Mouse (Mus musculus): ENCODE results near the gene Srsf9. TPM values are rescaled to one million over a fixed set of nuclear protein-coding genes. Genes with fewer than 3 reads are reported as not detected.
A peak's percentile ranks its signal among the peaks of the same experiment; 100 is the strongest.
"Not testable (repeated sequence)": the region's sequence is repeated elsewhere in the genome, so short reads cannot be mapped to it uniquely, and the experiment has no call there.

The Srsf9 gene
- 10 to 100 TPM; 13.9 to 26.3 TPM for polyA plus RNA-seq (2017; shearing (Covaris generic))

DNA sequence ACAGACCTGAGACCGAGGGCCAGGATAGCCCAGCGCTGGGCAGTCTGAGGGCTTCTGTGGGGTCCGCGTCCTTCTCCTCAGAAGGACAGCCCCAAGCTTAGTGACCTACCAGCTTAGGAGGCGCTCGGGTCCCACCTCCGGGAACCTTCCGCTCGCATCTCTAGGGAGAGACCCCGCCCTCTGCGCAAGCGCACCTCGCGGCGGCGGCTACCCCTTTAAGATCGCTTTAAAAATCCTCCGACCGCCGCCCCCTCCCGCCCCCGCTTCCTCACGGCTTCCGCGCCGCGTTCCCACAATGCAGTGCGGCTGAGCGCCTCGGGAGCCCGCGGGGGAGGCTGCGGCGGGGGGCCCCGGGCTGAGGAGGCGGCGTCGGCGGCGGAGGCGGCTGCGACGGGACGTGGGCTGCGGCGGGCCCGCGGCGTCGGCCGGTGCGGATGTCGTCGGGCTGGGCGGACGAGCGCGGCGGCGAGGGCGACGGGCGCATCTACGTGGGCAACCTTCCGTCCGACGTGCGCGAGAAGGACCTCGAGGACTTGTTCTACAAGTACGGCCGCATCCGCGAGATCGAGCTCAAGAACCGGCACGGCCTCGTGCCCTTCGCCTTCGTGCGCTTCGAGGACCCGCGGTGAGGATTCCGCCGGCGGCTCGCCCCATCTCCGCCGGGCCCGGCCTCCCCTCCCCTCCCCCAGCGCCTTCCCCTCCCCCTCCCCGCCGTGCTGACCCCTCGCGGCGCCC lies at the start of gene Srsf9:
TSS of gene Srsf9 (plus strand) at position 303 of the 735 bp plus-strand sequence.
- peak; percentile 91 for ATAC-seq

DNA sequence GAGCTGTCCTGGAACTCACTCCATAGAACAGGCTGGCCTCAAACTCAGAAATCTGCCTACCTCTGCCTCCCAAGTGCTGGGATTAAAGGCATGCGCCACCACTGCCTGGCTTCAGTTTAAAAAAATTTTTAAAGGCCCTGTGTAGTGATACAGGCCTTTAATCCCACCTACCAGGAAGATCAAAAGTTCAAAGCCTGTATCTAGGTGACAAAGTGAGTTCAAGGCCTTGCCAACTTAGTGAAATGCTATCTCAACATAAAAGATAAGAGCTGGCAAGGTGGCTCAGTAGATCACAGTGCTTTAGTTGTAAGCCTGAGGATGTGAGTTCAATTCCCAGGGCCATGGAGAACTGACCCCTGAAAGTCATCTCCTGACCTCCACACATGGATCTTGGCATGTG lies 48.9 kb upstream of the Srsf9 start:
- ATAC-seq = no peak

DNA sequence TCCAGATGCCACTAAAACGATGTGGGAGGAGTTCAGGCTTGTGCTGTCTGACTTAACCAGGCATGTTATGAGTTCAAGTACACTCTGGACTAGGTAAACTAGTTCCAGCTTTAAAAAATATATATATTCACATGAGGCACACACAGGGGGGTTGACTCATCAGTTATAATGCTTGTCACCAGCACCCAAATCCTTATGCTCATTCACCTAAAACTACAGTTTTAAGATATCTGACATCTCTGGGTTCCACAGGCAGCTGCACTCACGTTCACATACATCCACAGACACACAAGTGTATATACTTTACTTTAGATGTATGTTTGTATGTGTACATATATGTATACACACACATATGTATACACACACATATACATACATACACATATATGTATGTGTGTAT lies 48.2 kb upstream of the Srsf9 start:
- no peak for ATAC-seq

DNA sequence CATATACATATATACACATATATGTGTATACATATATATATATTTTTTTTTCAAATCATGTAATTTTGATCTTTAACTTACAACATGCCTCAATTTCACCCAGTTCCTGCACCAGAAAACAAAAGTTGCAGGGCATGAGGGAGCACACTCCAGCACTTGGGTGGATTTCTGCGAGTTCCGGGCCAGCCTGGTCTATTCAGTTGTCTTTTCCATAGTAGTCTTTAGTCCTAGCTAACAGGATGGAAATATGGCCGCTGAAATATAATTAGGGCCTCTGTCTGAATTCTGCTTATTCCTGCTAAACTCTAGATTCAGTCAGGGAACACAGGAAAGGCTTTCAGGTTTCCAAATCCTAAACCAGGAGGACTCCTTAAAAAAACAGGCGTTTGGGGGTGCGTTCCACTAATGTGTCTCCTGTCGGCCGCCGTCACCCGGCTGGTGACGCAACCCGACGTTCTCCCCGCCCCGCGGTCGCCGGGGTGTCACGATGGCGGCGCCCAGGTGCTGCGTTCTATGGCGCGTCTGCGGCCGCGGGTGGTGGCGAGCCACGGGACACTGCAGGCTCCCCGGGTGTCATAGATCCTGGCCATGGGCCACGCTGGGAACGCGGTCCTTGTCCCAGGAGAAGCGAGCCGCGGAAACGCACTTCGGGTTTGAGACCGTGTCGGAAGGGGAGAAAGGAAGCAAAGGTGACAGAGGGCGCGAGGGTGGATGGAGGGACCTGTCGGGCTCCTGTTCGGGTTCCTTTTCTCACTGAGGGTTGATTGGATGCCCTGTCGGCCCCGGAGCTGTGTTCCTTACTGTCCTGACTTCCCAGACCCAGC lies 47.5 kb upstream of the Srsf9 start, which contains the start of gene Coq5:
TSS of gene Coq5 (plus strand) at position 441 of the 824 bp plus-strand sequence.
- ATAC-seq = peak; percentile 90

DNA sequence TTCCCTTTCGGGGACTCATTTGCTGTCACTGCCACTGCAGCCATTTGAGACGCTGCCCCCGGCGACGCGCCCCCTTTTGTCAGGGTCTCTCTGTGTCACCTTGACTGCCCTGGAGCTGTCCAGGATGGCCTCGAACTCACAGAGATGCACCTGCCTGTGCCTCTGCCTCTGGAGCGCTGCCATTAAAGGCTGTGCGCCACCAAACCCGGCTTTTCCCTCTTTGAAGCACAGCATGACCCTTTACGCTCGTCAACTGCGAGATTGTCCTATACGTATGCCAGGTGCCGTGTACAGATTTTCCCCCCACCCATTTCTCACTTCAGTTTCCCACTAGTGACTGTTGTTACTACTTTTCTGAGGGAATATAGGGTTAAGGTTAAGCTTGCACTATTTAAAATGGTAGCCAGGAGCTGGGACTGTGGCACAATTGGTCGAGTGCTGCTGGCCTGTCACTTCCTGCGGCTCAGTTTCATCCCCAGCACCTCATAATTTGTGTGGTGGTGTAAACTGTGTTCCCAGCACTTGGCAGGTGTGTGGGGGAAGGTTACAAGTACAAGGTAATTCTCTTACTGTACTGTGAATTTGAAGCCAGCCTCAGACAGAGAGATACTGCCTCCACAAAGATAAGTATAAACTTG lies 46.8 kb upstream of the Srsf9 start:
- peak; percentile 15 for ATAC-seq

DNA sequence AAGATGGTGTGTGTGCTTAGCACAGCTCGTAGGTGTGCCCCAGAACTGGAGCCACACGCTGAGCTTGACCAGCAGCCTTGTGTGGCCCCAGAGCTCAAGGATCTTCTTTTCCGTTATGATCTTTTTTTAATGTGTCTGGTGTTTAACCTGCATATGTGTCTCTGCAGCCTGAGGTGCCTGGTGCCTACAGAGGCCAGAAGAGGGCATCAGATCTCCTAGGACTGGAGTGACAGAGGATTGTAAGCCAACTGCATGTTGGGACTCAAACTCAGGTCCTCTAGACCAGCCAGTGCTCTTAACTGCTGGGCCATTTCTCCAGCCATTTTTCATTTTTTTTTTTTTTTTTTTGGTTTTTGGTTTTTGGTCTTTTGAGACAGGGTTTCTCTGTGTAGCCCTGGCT lies 42.2 kb upstream of the Srsf9 start:
- no peak for ATAC-seq

DNA sequence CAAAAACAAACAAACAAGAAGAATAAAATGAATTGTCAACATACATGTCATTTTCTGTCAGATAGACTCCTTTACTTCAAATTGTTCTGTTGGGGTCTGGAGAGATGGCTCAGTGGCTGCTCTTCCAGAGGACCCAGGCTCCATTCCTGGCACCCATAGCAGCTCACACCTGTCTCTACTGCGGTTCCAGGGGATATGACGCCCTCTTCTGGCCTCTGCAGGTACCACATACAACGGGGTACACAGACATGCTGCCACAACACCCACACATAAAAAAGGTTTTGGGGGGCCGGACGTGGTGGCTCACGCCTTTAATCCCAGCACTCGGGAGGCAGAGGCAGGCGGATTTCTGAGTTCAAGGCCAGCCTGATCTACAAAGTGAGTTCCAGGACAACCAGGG lies 32.8 kb upstream of the Srsf9 start:
- no peak for ATAC-seq

DNA sequence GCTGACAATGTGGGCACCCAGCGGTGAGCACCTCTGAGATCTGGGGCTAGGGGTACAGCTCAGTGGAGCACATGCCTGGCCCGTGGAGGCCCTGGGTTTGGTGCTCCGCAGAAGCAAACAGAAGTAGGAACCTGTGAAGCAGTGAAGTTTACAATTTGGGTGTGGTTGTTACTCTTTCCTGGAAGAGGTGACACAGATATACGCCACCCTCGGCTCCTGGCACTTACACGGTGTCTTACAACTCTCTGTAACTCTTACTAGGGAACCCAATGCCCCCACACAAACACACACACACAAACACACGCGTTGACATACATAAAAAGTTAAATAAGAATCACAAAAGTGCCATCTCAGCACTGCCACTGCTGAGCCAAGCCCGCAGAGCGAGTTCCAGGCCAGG lies 30.6 kb upstream of the Srsf9 start:
- no peak for ATAC-seq

DNA sequence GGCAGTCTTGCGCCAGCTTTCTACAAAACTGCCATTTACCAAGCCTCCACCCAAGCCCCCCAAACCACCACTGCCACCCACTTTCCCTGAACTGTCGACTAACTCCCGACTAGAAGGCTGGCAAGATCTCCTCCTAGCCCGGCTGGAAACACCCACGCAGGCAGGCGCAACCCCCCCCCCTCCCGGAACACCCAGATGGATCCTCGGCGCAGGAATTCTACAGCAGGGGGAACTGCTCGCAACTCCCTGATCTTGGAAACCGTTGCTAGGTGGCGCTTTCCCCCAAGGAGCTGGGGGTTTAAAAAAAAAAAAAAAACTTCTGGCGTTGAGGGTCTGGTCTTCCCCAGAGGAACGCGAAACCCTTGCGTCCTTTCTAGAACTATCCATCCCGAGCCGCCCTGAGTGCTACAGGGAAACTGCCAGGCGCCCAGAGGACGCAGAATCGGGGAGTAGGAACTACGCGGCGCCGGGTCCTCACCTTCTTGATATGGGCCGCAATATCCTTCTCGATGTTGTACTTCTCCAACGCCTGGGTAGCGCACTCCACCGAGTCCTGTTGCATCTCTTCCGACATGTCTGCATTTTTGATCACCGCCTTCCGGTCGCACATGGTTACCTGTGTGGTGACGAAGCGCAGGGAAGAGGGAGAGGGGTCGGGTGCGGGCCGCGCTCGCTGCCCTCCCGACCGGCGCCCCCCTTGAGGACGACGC lies 26.8 kb upstream of the Srsf9 start:
- peak; percentile 46 for ATAC-seq

DNA sequence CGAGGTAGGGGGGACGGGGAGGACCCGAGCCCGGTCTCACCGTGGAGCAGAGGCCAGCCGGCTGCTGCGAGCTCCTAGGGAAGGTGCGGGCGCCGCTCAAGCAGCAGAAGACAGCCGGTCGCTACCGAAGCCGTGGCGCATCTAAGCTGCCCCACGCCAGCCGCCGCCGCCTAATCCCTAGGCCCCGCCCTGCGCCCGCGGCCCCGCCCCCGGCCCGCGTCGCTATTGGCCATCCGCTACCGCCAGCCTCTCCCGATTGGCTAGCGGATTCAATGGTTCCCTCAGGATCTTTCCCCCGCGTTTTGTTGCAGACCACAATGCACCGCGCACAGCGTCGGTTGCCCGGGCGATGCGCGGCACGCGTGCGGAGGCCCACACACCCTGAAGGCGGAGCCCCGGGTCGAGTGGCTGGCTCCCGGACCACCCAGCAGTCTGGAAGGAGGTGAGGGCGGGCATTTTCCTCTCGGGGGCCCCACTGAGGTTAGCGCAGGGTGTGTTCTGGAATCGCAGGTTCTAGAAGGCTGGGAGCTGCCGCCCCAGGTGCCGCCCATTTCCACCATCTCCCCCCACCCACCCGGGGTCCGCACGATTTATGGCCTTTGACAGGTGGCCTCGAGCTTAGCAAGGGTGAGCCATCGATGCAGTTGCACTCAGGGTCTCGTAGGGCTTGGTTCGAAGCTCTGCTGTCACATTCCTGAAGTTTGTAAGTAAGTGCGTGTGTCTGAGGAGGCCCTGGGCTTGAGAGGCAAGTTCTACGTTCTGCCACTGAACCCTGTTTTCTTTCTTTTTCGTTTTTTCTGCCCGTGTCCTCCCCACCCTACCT lies 26.0 kb upstream of the Srsf9 start, which contains the start of gene Dynll1:
TSS of gene Dynll1 (minus strand) at position 208 of the 823 bp plus-strand sequence.
- peak; percentile 91 for ATAC-seq

DNA sequence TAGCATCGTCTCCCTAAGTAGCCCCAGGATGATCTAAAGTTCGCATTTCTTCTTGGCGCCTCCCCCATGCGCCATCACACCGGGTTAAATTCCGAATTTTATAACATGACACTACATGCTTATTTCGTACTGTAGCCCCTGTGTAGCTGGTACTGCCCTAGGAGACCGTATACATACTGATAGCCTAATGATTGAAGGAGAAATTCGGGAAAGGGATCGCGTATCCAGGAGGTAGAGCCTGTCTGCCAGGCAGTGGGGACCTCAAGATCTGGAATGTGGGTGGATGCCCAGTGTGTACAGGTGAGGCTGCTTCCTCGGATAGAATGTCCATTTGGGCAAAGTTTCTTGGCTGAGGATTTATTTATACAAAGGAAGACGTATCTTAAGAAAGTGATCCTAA lies 25.4 kb upstream of the Srsf9 start:
- no peak for ATAC-seq

DNA sequence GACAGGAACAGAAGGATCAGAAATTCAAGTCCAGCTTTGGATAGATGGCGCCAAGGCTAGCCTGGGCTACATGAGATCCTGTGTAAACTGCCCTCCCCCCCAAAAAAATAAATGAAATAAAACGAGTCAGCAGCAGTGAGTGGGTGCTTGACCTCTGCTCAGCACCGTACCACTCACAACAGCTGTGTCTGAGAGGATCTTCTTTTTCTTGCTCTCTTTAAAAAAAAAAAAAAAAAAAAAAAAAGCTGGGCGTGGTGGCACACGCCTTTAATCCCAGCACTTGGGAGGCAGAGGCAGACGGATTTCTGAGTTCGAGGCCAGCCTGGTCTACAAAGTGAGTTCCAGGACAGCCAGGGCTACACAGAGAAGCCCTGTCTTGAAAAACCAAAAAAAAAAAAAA lies 24.8 kb upstream of the Srsf9 start:
- ATAC-seq = not testable (repeated sequence)

DNA sequence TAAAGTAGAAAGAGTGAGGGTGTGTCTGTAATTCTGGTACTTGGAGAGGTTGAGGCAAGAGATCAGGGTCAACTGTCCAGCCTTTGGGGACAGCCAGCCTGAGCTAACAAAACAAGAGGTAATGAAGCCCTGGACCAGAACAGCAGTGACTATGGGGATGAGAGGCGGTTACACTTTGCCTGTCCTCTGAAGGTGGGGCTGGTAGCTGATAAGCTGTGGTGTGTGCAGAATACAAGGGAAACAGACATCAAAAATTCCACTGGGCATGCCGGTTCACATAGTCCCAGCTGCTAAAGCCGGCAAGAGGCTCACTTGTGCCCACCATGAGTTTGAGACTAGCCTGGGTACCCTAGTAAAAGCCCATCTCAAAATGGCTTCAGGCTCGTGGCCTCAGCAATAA lies 14.6 kb upstream of the Srsf9 start:
- no peak for ATAC-seq

DNA sequence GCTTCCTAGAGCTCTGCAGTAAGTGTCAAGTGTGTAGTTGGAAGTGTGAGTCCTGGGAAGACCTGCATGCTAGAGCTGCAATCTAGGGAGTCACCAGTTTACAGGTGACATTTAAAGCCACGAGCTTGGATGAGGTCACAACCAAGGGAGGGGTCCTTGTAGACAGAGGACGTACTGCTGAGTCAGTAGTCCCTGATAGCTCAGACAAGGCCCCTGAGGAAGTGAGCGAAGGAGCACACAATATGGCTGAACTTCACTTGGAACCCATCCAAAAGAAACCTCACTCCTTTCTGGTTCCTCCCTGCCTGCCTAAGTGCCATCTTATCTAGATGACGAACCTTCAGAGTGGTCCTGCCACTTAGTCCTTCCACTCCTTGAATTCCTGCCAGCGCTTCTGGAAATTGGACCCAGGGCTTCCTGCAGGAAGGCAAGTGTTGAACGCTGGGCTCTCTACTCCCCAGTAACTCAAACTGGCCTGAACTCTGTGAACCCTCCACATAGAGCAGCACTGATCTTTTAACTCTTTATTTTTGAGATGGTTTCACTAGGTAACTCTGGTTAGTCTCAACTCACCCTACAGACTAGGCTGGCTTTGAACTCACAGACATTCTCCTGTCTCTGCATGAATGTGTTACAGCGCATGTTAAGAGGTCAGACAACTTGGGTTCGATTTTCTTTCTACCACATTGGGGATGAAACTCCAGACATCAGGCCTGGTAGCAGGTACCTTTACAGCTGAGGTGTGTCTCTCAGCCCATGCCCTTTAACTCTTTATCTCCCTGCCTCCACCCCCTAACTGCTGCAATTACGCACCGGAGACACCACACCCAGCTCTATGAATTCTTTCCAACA lies 13.9 kb upstream of the Srsf9 start:
- ATAC-seq = no peak

DNA sequence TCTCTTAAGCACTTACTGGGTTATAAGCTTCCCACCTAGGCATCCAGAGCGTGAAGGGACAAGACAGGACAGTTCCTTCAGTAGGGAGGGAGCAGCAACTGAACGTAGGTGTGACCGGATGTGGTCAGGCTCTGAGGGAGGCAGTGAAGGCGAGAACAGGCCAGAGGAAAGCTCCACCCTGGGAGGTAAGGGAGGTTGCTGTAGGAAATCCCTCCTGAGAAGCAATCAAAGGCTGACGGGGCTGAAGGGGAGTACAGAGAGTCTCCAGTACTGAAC lies 13.4 kb upstream of the Srsf9 start:
- ATAC-seq = no peak

DNA sequence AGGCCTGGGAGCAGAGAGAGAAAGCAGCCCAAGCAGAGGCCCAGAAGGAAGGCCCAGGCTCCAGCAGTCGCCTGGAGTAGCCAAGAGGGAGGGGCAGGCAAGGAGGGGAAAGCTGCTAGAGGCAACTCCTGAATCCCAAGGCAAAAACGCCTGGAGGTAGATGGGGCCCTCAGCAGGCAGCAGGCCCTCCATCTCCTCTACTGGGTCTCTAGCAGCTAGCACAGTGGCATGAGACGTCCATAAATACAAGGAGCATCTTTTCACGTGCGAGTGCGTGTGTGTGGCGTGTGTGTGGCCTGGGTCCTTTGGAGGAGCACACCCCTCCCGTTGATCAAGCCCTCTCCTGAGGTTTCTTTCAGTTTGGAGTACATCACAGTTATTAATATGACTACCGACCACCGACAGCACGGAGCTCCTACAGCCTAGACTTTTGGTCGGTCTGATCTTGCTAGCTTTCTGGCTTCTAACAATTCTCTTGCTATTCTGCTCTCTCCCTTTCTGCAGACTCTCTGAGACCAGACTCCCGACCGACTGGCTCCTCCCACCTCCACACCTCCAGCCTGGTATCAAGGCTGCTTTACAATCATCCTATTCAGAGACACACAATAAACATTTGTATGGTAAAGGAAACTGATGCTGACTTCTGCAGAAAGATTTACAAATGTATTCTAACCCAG lies 9.9 kb upstream of the Srsf9 start:
- no peak for ATAC-seq

DNA sequence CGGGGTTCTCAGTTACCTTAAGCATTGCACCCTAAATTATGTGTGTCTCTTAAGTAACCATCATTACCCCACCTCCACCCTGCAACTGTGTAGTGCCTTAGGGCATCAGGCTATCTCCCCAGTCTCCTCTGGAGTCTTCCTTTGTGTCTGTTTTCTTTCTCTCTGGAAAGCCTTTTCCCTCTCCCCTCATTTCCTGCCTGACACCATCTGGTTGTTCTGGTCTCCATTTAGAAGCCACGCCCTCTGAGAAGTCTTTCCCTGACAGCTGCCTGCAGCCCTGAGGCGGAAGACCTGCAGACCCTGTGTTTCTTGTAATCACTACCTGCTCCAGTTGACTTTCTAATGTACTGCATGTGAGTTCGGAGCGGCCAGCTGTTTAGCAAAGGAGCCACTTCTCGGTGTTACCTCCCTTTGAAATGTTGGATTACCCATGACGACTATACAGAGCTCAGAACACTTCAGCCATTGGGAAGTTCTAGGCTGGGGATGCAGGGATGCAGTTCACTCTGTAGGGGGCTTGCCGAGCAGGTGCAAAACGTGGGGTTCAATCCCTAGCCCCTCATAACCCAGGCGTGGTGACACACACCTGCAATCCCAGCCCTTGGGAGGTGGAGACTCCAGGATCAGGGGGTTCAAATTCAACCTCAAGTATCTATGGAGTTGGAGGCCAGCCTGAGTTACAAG lies 9.2 kb upstream of the Srsf9 start:
- ATAC-seq = peak; percentile 37

DNA sequence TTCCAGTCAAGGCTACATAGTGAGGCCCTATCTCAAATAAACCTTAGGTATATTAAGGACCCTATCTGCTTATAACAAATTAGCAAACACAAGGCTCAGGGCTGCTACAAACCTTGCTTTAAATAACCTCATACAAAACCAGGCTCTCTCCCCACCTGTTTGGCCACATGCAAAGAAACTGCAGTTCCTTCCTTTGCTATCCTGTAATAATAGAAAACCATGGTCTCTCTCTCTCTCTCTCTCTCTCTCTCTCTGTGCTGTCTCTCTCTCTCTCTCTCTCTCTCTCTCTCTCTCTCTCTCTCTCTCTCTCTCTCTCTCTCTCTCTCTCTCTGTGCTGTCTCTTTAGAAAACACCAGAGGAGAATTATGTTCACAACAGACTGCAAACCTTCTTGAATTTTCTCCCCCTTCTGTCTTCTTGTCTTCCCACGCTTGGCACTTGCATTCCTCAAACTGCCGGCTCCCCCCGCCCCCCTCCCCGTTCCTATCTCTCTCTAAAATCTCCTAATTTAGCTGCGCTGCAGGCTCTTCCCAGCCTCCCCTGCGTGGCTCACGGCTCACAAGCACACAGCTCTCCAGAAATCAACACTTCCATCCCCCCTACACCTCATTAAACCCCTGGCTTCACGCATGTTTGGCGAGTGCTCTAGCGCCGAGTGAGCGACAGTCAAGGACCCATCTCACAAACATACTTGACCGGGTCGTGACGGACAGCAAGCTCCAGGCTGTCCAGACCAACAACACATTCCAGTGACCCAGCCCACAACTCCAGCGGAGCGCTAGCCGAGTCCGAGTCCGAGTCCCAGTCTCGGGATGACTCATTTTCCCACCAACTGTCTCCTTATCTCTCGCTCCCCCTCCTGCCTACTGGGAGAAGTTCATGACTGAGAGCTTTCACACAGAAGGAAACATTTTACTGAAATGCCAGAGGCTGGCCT lies 7.7 kb upstream of the Srsf9 start:
- peak; percentile 34 for ATAC-seq

Data from CD4-positive, CD25-positive, alpha-beta regulatory T cell, adult 4 months (primary cell).